Mouse (Mus musculus): ENCODE results near the gene Gfer. TPM values are rescaled to one million over a fixed set of nuclear protein-coding genes. Genes with fewer than 3 reads are reported as not detected.
"Not testable (repeated sequence)": the region's sequence is repeated elsewhere in the genome, so short reads cannot be mapped to it uniquely, and the experiment has no call there.

The Gfer gene
- total RNA-seq, 1 experiment from 2014 or later, result 45.5 TPM

GRCm38 (mm10) chr17:24725637-24726390 lies 29.9 kb upstream of the Gfer start:
- no peak for ATAC-seq (replicated peaks in 1 of 2; ENCODE audit: insufficient read depth in 1 of 2, low FRiP score in 2 of 2, low TSS enrichment in 1 of 2, low read depth in 1 of 2, poor library complexity in 2 of 2, severe bottlenecking in 2 of 2)

DNA sequence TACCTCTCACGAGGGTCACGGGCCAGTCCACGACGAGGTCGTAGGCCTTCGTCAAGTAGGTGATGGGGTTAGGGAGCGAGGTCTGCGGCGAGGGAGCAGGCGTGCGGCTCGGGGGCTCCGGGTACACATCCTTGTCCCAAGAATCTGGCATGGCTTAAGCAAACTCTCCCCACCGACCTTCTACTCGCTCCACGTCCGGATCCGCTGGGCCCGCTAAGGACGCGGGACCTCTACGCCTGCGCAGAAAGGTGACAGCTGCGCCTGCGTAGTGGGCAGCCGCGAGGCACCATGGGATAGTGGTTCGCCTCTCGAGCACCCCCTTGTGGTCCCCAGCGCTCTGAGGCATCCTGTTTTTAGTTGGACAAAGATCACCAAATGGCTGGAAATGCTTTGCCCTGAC lies 28.2 kb upstream of the Gfer start, which contains the start of gene Ndufb10:
Gene Ndufb10 (minus strand): TSS at position 295 of the 400 bp plus-strand sequence.
- peak; percentile 75 to 76 for ATAC-seq (replicated peaks in 1 of 2; ENCODE audit: insufficient read depth in 1 of 2, low FRiP score in 2 of 2, low TSS enrichment in 1 of 2, low read depth in 1 of 2, poor library complexity in 2 of 2, severe bottlenecking in 2 of 2)

GRCm38 (mm10) chr17:24723881-24724180 lies 27.9 kb upstream of the Gfer start:
- peak in 1 of 2 experiments; percentile 1; a peak in 1 of 4 replicates for ATAC-seq (replicated peaks in 1 of 2; ENCODE audit: insufficient read depth in 1 of 2, low FRiP score in 2 of 2, low TSS enrichment in 1 of 2, low read depth in 1 of 2, poor library complexity in 2 of 2, severe bottlenecking in 2 of 2)

DNA sequence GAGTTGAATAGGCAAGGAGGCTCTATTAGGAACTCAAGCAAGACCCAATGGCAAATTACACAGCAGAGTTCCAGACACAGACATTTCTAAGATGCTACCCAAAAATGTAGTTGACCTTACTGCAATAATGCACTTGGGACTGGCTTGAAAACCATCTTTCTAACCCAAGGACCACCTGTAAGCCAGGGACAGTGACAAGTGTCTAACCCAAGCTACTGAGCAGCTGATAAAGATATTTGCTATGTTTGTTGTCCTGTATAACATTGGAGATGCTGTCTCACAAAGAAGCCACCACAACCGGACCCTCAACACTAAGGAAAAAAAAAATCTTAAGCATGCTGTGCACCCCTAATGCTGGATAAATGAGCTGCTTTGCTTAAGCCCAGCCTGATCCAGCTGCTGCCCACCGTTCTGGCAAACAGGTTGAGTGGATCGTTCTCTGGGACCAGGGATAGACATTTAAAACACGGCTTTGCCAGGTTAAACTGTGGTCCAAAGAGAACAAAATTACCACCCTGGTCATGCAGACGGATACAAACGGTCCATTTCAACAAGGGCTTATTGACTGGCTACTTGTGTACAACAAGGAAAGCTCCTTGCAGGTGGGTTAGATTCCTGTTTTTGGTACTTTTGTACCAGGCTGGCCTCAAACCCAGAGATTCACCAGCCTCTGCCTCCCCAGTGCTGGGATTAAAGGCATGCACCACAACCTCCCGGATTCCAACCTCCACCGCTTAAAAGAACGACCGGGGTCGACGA lies 27.3 kb upstream of the Gfer start:
- no peak for ATAC-seq (replicated peaks in 1 of 2; ENCODE audit: insufficient read depth in 1 of 2, low FRiP score in 2 of 2, low TSS enrichment in 1 of 2, low read depth in 1 of 2, poor library complexity in 2 of 2, severe bottlenecking in 2 of 2)

DNA sequence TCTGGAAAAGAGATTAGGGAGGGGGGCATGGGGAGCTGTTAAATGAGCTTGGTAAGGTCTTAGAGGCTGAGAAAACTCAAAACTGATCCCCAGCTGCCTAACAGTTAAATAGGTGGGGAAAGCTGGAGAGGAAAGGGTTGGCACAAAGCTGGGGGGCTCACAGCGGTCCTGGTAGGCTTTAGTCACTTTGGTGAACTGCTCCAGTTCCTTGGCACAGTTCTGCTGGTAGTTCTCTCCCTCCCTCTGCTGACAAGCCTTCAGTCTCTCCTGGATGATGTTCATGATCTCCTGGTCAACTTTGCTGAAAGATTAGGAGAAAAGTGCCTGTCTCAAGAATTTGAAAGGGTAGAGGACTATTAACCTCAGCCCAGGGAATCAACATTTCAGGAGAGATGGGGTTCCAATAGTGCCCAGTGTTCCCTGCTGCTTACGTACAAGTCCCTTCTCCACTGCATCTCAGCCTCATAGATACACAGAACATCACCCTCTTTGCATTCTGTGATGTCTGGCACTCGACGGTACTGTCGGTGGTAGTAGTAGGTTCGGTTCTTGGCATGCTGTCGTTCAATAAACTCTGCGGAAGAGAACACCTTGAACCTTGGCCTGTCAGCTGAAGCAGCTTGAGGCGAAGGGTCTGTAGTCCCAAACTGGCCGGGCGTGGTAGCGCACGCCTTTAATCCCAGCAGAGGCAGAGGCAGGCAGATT lies 26.4 kb upstream of the Gfer start:
- no peak for ATAC-seq (replicated peaks in 1 of 2; ENCODE audit: insufficient read depth in 1 of 2, low FRiP score in 2 of 2, low TSS enrichment in 1 of 2, low read depth in 1 of 2, poor library complexity in 2 of 2, severe bottlenecking in 2 of 2)

DNA sequence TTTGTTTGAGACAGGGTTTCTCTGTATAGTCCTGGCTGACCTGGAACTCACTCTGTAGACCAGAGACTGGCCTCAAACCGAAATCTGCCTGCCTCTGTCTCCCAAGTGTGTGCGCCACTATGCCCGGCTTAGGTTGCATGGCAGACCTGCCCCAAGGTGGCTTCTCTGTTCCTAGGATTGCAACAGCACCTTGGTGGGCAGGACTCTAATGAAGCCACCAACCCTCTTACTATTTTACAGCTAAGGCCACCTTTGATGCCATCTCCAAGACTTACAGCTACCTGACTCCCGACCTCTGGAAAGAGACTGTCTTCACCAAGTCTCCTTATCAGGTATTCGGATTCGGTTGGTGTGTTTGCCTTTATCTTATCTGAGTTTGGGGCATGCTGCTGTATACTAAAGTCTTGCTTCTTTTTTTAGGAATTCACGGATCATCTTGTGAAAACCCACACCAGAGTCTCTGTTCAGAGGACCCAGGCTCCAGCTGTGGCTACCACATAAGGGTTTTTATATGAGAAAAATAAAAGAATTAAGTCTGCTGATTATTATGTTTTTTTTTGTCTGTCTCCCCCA lies 25.5 kb upstream of the Gfer start:
- not testable (repeated sequence) for ATAC-seq (replicated peaks in 1 of 2; ENCODE audit: insufficient read depth in 1 of 2, low FRiP score in 2 of 2, low TSS enrichment in 1 of 2, low read depth in 1 of 2, poor library complexity in 2 of 2, severe bottlenecking in 2 of 2)

DNA sequence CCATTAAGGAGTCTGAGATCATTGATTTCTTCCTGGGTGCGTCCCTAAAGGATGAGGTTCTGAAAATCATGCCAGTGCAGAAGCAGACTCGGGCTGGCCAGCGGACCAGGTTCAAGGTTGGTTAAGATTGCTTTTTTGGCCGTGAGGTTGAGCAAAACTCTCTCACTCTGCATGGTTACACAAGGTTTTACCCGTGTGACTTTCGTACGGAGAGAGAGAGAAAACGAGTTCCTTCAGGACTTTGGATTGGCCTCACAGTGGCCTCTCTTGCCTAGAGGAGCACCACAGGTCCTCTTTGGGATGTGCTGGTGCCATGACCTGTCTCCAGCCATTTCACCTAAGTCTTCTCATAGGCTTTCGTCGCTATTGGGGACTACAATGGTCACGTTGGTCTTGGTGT lies 24.7 kb upstream of the Gfer start:
- ATAC-seq (replicated peaks in 1 of 2; ENCODE audit: insufficient read depth in 1 of 2, low FRiP score in 2 of 2, low TSS enrichment in 1 of 2, low read depth in 1 of 2, poor library complexity in 2 of 2, severe bottlenecking in 2 of 2), result not testable (repeated sequence)

- peak; percentile 82 to 88 for ATAC-seq (replicated peaks in 1 of 2; ENCODE audit: insufficient read depth in 1 of 2, low FRiP score in 2 of 2, low TSS enrichment in 1 of 2, low read depth in 1 of 2, poor library complexity in 2 of 2, severe bottlenecking in 2 of 2)
Observed at GRCm38 (mm10) chr17:24719494-24720222, 23.7 kb upstream of the Gfer start.

GRCm38 (mm10) chr17:24718938-24719337 lies 23.0 kb upstream of the Gfer start:
- not testable (repeated sequence) for ATAC-seq (replicated peaks in 1 of 2; ENCODE audit: insufficient read depth in 1 of 2, low FRiP score in 2 of 2, low TSS enrichment in 1 of 2, low read depth in 1 of 2, poor library complexity in 2 of 2, severe bottlenecking in 2 of 2)

- ATAC-seq (replicated peaks in 1 of 2; ENCODE audit: insufficient read depth in 1 of 2, low FRiP score in 2 of 2, low TSS enrichment in 1 of 2, low read depth in 1 of 2, poor library complexity in 2 of 2, severe bottlenecking in 2 of 2), result no peak
Observed at GRCm38 (mm10) chr17:24717943-24718342, 22.0 kb upstream of the Gfer start, which contains the start of the genes Rnf151 and Rps2. Gene Rnf151 (minus strand): TSS chr17:24718063. Gene Rps2 (plus strand): TSS chr17:24718116.

DNA sequence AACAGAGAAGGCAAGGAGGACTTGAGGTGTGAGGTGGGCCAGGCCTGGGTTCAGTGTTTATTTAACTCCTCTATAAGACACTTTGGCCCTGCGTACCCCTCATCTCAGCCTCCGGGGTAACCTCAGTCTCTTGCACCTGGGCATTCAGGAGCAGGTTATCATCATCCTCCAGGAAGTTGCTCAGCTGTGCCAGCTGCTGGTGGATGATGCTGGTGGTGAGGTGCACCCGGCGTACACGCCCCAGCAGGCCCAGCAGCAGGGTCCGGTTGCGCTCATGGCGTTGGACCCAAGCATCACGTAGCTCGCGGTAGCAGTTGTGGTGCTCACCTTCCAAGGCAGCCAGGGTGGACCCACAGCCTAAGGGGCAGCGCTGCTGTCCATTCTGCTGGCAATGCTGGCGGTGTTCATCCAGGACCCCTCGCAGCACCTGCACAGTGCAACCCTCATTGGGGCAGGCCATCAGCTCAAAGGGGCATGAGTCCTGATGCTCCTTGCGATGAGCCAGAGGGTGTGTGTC lies 20.3 kb upstream of the Gfer start:
- ATAC-seq (replicated peaks in 1 of 2; ENCODE audit: insufficient read depth in 1 of 2, low FRiP score in 2 of 2, low TSS enrichment in 1 of 2, low read depth in 1 of 2, poor library complexity in 2 of 2, severe bottlenecking in 2 of 2), result no peak

DNA sequence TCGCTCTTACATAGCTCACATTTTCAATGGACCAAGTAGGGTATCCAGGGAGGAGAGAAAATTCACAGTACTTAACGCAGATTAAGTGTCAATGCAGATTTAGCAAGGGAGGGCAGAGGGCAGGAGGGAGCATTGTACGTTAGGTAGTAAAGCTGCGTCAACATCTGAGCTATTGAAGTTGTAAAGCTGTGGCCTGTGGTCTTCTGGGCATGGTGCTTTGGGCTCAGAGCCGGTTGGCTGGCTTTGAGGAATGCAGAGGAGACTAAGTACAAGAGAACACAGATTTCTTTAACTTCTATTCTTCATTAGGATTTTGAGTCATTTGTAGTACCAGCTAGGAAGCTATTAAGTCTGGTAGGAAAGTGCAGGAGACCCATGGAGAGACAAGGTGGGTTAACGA lies 19.6 kb upstream of the Gfer start:
- no peak for ATAC-seq (replicated peaks in 1 of 2; ENCODE audit: insufficient read depth in 1 of 2, low FRiP score in 2 of 2, low TSS enrichment in 1 of 2, low read depth in 1 of 2, poor library complexity in 2 of 2, severe bottlenecking in 2 of 2)

DNA sequence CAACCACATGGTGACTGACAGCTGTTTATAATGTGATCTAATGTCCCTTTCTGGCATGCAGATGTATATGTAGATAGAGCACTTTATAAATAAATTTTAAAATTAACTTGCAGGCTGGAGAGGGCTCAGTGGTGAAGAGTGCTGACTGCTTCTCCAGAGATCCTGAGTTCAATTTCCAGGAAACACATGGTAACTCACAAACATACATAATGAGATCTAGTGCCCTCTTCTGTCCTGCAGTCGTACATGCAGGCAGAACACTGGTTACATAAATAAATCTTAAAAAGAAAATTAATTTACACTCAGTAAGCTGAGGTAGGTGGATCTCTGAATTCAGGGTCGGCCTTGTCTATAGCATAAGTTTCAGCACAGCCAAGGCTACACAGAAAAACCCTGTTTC lies 12.7 kb upstream of the Gfer start:
- ATAC-seq (replicated peaks in 1 of 2; ENCODE audit: insufficient read depth in 1 of 2, low FRiP score in 2 of 2, low TSS enrichment in 1 of 2, low read depth in 1 of 2, poor library complexity in 2 of 2, severe bottlenecking in 2 of 2), result peak; percentile 19 to 50; a peak in 1 of 4 replicates

DNA sequence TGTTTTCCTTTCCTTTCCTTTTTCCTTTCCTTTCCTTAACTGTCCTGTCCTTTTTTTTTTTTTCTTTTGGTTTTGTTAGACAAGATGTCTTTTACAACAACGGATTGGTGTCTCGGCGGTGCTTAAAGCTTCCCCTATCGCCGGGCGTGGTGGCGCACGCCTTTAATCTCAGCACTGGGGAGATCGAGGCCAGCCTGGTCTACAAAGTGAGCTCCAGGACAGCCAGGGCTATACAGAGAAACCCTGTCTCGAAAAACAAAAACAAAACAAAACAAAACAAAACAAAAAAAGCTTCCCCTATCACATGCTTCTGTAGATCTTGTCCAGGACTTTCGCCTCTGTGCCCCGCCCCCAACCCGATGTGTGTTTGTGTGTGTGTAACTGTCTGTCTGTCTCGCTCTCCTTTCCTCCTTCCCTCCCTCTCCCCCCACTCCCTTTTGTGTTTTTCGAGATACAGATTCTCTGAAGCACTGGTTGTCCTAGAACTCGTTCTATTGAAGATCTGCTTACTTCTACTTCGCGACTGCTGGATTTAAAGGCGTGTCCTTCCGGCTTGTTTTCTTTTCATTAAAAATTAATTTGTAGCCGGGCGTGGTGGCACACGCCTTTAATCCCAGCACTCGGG lies 12.0 kb upstream of the Gfer start:
- ATAC-seq (replicated peaks in 1 of 2; ENCODE audit: insufficient read depth in 1 of 2, low FRiP score in 2 of 2, low TSS enrichment in 1 of 2, low read depth in 1 of 2, poor library complexity in 2 of 2, severe bottlenecking in 2 of 2), result peak in 1 of 2 experiments; percentile 35; a peak in 2 of 4 replicates

DNA sequence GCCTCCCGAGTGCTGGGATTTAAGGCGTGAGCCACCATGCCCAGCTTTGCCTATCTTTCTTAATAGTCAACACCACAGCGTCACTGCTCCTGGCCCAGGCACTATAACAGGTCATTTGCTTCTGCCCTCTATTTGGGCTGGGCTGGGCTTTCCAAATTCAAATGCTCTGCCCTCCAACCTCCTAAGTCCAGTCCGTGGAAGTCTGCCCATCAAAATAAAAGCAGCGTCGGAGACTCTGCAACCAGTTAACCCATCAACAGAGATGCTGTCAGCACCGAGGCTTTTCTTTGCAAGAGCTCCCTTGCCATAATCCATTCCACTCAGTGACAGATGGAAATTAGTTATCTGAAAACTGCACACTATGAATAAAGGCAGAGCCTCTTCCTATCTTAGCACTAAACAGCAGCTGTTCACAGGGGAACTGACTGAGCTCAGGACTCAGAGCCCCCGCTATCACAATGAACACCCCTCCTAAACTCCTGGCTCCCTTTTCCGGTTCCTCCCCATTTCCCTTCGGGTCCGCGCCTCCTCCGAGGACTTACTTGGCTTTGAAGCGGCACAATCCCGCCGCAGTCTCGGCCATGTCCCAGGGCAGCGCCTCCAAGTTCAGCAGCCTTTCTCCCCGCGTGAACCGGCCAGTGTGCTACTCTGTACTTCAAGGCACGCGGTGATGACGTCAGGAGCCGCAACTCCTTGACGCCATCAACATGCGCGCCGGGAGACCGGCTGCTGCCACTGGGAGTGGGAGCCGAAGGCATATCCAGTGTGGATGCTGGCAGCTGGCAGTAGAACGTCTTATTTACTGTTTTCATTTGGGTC lies 11.2 kb upstream of the Gfer start, which contains the start of gene Tbl3:
Gene Tbl3 (minus strand): TSS at position 679 of the 819 bp plus-strand sequence.
- peak; percentile 90 to 95 for ATAC-seq (replicated peaks in 1 of 2; ENCODE audit: insufficient read depth in 1 of 2, low FRiP score in 2 of 2, low TSS enrichment in 1 of 2, low read depth in 1 of 2, poor library complexity in 2 of 2, severe bottlenecking in 2 of 2)

DNA sequence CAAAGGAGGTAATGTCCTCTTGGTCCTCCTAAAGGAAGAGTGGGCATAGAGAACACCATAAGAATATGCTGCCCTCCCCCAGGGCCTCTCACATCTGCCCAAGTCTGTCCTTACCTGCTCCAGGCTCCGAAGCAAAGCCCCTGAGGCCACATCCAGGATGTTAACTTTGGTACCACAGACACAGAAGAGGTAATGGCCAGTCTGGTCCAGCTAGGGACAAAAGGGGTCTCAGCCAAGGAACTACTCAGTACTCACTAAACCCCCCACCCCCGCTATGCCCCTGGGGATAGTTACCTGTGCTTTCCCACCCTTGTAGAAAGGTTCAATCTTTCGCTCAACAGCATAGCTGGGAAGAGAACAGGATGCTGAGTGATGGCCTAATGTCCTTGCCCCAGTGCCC lies 9.9 kb upstream of the Gfer start:
- no peak for ATAC-seq (replicated peaks in 1 of 2; ENCODE audit: insufficient read depth in 1 of 2, low FRiP score in 2 of 2, low TSS enrichment in 1 of 2, low read depth in 1 of 2, poor library complexity in 2 of 2, severe bottlenecking in 2 of 2)

Measured in hematopoietic stem cell, adult 5-6 weeks (primary cell).